Mouse (Mus musculus): ENCODE data around the gene Arhgap22. TPM values are rescaled to one million over a fixed set of nuclear protein-coding genes. Genes with fewer than 3 reads are reported as not detected.

The Arhgap22 gene
- polyA plus RNA-seq, 1 experiment from 2014 or later, result 1.8 TPM

GRCm38 (mm10) chr14:33333833-33334232, 120.0 kb downstream of the Arhgap22 start:
- H3K4me2 ChIP-seq (ENCODE audit: low read depth, low read length, severe bottlenecking), result no peak overlapping the region
- WGBS, result 85% methylated on average over 4 of the region's 4 CpGs
- H3K4me1 ChIP-seq (replicated peaks; ENCODE audit: control insufficient read depth, insufficient read depth, low read length), result no peaks in the 10 kb centered on the region
- no peak overlapping the region for H3K27ac ChIP-seq (ENCODE audit: low read depth, low read length)
- no peak overlapping the region for H3K4me3 ChIP-seq (ENCODE audit: low read depth, low read length)
- H3K9me3 ChIP-seq (ENCODE audit: control insufficient read depth, low read length), result no peaks in the 10 kb centered on the region
- no peaks in the 10 kb centered on the region for H3K27me3 ChIP-seq (ENCODE audit: control insufficient read depth, insufficient read depth, low read length)
- H3K36me3 ChIP-seq (ENCODE audit: control insufficient read depth, insufficient read depth, low read length), result no peaks in the 10 kb centered on the region
- H3K9ac ChIP-seq (ENCODE audit: low read length), result no peak overlapping the region
- ATAC-seq (replicated peaks; ENCODE audit: low FRiP score) (no peak), DNase-seq (ENCODE audit: low spot score) (no peak)

DNA sequence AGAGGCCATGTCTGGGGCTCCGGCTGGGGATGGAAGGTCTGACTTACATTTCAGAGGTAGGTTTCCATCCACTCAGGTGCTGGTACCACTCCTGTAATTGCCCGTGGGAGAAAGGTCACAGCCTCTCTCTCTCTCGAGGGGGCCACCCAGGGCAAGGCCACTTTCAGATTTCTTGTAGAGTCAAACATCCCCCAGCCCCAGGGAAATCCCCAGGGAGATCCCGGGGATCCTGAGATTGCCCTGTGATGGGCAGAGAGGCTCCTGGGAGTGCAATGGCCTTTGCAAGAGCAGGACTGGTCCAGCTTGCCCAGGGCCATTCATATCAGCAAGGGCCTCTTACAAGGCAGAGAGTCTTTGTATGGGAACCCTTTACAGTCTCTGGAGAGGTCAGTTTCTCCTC, 120.6 kb downstream of the Arhgap22 start:
- Histone ChIP-seq H3K9me3 (ENCODE audit: control insufficient read depth, low read length) (no peaks in the 10 kb centered on the region), H3K27me3 (ENCODE audit: control insufficient read depth, insufficient read depth, low read length) (no peaks in the 10 kb centered on the region), H3K36me3 (ENCODE audit: control insufficient read depth, insufficient read depth, low read length) (no peaks in the 10 kb centered on the region), H3K4me3 (ENCODE audit: low read depth, low read length) (no peak overlapping the region), H3K4me2 (ENCODE audit: low read depth, low read length, severe bottlenecking) (no peak overlapping the region), H3K9ac (ENCODE audit: low read length) (no peak overlapping the region), H3K4me1 (replicated peaks; ENCODE audit: control insufficient read depth, insufficient read depth, low read length) (no peaks in the 10 kb centered on the region), H3K27ac (ENCODE audit: low read depth, low read length) (no peak overlapping the region)
- ATAC-seq (replicated peaks; ENCODE audit: low FRiP score), result no peak
- 82% methylated on average over 4 of the region's 4 CpGs for WGBS
- no peak for DNase-seq (ENCODE audit: low spot score)

GRCm38 (mm10) chr14:33335733-33336132, 121.9 kb downstream of the Arhgap22 start:
- Histone ChIP-seq H3K27me3 (ENCODE audit: control insufficient read depth, insufficient read depth, low read length) (no peaks in the 10 kb centered on the region), H3K9me3 (ENCODE audit: control insufficient read depth, low read length) (no peaks in the 10 kb centered on the region), H3K4me1 (replicated peaks; ENCODE audit: control insufficient read depth, insufficient read depth, low read length) (no peaks in the 10 kb centered on the region), H3K27ac (ENCODE audit: low read depth, low read length) (no peak overlapping the region), H3K9ac (ENCODE audit: low read length) (no peak overlapping the region), H3K36me3 (ENCODE audit: control insufficient read depth, insufficient read depth, low read length) (no peaks in the 10 kb centered on the region), H3K4me2 (ENCODE audit: low read depth, low read length, severe bottlenecking) (no peak overlapping the region), H3K4me3 (ENCODE audit: low read depth, low read length) (no peak overlapping the region)
- ATAC-seq (replicated peaks; ENCODE audit: low FRiP score), result no peak
- no peak for DNase-seq (ENCODE audit: low spot score)
- WGBS, result 72% methylated on average over 6 of the region's 6 CpGs

DNA sequence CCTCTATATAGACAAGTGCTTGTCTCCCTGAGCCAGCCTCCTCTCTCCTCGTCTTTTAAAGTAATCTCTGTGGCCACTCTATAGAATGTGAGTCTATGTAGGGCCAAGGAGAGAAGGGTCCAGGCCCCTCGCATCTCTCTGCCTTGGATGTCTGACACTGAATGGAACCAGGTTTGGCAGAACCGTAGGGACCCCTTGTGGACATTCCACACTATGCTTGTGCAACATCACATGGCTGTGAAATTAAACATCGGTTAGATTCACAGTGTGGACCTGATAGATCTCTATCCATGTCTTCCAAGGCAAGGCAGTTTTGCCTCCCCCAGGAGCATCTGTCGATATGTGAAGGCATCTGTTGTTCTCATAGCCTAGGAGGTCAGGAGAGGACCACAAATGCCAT, 124.9 kb downstream of the Arhgap22 start:
- ATAC-seq (replicated peaks; ENCODE audit: low FRiP score) (no peak), DNase-seq (ENCODE audit: low spot score) (no peak)
- Histone ChIP-seq H3K9me3 (ENCODE audit: control insufficient read depth, low read length) (no peaks in the 10 kb centered on the region), H3K4me3 (ENCODE audit: low read depth, low read length) (no peak overlapping the region), H3K27ac (ENCODE audit: low read depth, low read length) (no peak overlapping the region), H3K27me3 (ENCODE audit: control insufficient read depth, insufficient read depth, low read length) (no peaks in the 10 kb centered on the region), H3K4me2 (ENCODE audit: low read depth, low read length, severe bottlenecking) (no peak overlapping the region), H3K4me1 (replicated peaks; ENCODE audit: control insufficient read depth, insufficient read depth, low read length) (no peaks in the 10 kb centered on the region), H3K9ac (ENCODE audit: low read length) (no peak overlapping the region), H3K36me3 (ENCODE audit: control insufficient read depth, insufficient read depth, low read length) (no peaks in the 10 kb centered on the region)
- WGBS, result 73% methylated on average over 5 of the region's 5 CpGs

DNA sequence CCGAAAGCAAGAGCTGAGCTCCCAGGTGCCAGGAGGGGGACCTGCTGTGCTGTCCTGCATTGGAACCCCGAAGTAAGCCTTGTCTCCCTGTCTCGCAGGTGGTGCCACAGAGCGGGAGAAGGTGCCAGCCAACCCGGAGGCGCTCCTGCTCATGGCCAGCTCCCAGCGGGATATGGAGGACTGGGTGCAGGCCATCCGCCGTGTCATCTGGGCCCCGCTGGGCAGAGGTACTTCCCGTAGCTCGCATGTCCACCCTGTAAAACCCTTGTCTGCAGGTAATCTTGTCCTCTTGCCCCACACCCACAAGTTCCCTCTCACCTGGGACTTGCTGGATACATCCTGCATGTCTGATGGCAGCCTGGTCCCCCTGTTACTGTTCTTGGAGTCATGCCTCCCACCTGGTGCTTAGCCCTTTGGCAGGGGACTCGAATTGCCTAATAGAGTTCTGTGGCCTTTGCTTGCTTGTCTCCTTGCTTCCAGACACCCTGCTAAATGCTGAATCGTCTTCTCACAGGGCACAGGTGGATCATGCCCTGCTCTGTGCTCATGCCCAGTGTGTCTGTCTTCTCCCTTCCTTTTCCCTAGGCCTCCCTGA, 129.4 kb downstream of the Arhgap22 start:
- no peak for ATAC-seq (replicated peaks; ENCODE audit: low FRiP score)
- Histone ChIP-seq H3K27me3 (ENCODE audit: control insufficient read depth, insufficient read depth, low read length) (no peaks in the 10 kb centered on the region), H3K36me3 (ENCODE audit: control insufficient read depth, insufficient read depth, low read length) (no peaks in the 10 kb centered on the region), H3K9me3 (ENCODE audit: control insufficient read depth, low read length) (no peaks in the 10 kb centered on the region), H3K27ac (ENCODE audit: low read depth, low read length) (no peak overlapping the region), H3K4me2 (ENCODE audit: low read depth, low read length, severe bottlenecking) (no peak overlapping the region), H3K4me1 (replicated peaks; ENCODE audit: control insufficient read depth, insufficient read depth, low read length) (no peaks in the 10 kb centered on the region), H3K9ac (ENCODE audit: low read length) (no peak overlapping the region), H3K4me3 (ENCODE audit: low read depth, low read length) (no peak overlapping the region)
- 91% methylated on average over 14 of the region's 14 CpGs for WGBS
- no peak for DNase-seq (ENCODE audit: low spot score)

DNA sequence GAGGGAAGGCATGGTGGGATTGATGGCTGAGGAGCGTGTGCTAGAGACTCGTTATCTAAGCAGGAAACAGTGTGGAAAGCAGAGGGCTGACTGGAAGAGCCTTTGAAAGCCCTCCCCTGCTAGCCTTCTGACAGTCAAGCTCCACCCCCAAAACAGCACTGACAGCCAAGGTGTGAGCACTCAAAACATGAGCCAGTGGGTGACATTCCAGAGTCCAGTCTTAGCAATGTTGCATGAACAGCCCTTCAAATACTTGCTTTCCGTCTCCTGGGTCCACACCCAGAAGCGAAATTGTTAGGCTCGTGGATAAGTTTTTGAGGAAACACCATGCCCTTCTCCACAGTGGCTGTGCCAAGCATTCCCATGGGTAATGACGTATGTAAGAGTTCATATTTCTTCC, 132.7 kb downstream of the Arhgap22 start:
- 75% methylated on average over 6 of the region's 6 CpGs for WGBS
- H3K9ac ChIP-seq (ENCODE audit: low read length), result no peak overlapping the region
- H3K27ac ChIP-seq (ENCODE audit: low read depth, low read length), result no peak overlapping the region
- DNase-seq (ENCODE audit: low spot score) (no peak), ATAC-seq (replicated peaks; ENCODE audit: low FRiP score) (no peak)
- no peak overlapping the region for H3K4me3 ChIP-seq (ENCODE audit: low read depth, low read length)
- peaks cover 20% of the 10 kb centered on the region for H3K27me3 ChIP-seq (ENCODE audit: control insufficient read depth, insufficient read depth, low read length)
- no peaks in the 10 kb centered on the region for H3K9me3 ChIP-seq (ENCODE audit: control insufficient read depth, low read length)
- H3K36me3 ChIP-seq (ENCODE audit: control insufficient read depth, insufficient read depth, low read length), result no peaks in the 10 kb centered on the region
- no peaks in the 10 kb centered on the region; the same call in 1 of the 2 replicates for H3K4me1 ChIP-seq (replicated peaks; ENCODE audit: control insufficient read depth, insufficient read depth, low read length)
- no peak overlapping the region for H3K4me2 ChIP-seq (ENCODE audit: low read depth, low read length, severe bottlenecking)

DNA sequence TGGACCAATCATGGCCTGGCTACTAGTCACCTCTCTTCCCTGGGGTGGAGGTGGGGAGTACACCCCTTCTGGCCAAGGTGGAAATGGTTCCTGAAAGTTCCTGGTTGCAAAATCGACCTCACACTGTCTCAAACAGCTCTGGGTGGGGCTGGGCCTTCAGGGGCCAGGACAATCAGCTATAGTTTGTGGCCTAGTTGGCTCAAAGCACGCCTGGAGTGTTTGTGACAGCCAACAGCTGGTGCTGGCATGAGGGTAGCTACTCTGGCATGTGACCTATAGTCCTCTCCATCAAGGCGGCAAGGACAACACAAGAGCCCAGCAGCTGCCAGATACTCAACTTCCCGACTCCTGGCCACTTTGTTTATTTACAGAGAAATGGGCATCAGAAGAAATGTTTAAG, 133.9 kb downstream of the Arhgap22 start:
- Histone ChIP-seq H3K9me3 (ENCODE audit: control insufficient read depth, low read length) (no peaks in the 10 kb centered on the region), H3K27me3 (ENCODE audit: control insufficient read depth, insufficient read depth, low read length) (peaks cover 30% of the 10 kb centered on the region), H3K4me3 (ENCODE audit: low read depth, low read length) (no peak overlapping the region), H3K9ac (ENCODE audit: low read length) (no peak overlapping the region), H3K36me3 (ENCODE audit: control insufficient read depth, insufficient read depth, low read length) (no peaks in the 10 kb centered on the region), H3K4me1 (replicated peaks; ENCODE audit: control insufficient read depth, insufficient read depth, low read length) (no peaks in the 10 kb centered on the region; the same call in 1 of the 2 replicates), H3K27ac (ENCODE audit: low read depth, low read length) (no peak overlapping the region), H3K4me2 (ENCODE audit: low read depth, low read length, severe bottlenecking) (no peak overlapping the region)
- no peak for DNase-seq (ENCODE audit: low spot score)
- ATAC-seq (replicated peaks; ENCODE audit: low FRiP score), result no peak
- 65% methylated on average over 4 of the region's 4 CpGs for WGBS

- Histone ChIP-seq H3K4me3 (ENCODE audit: low read depth, low read length) (no peak overlapping the region), H3K4me1 (replicated peaks; ENCODE audit: control insufficient read depth, insufficient read depth, low read length) (no peaks in the 10 kb centered on the region; the same call in 1 of the 2 replicates), H3K9me3 (ENCODE audit: control insufficient read depth, low read length) (no peaks in the 10 kb centered on the region), H3K36me3 (ENCODE audit: control insufficient read depth, insufficient read depth, low read length) (no peaks in the 10 kb centered on the region), H3K27ac (ENCODE audit: low read depth, low read length) (no peak overlapping the region), H3K27me3 (ENCODE audit: control insufficient read depth, insufficient read depth, low read length) (peaks cover 30% of the 10 kb centered on the region), H3K9ac (ENCODE audit: low read length) (no peak overlapping the region), H3K4me2 (ENCODE audit: low read depth, low read length, severe bottlenecking) (no peak overlapping the region)
- ATAC-seq (replicated peaks; ENCODE audit: low FRiP score) (no peak), DNase-seq (ENCODE audit: low spot score) (no peak)
- WGBS, result 76% methylated on average over 1 of the region's 1 CpGs
Observed at GRCm38 (mm10) chr14:33348146-33348545, 134.3 kb downstream of the Arhgap22 start.

DNA sequence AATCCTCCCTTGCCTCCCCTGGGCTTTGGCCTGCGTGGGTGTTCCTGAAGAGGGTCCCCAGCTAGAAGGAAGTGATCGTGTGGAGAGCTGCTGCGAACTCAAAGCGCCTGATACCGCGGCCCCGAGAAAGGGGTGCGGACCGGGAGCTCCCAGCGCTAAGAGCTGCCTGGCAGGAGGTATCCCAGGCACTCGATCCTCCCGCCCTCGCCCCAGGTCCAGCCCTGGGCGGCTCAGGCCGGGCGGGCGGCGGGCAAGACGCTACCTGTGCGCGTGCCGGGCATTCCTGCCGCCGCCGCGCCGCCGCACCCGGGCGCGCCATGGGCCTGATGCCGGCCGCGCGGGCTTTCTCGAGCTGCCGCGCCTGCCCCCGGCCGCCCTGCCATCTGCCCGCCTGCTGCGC, 137.2 kb downstream of the Arhgap22 start:
- ATAC-seq (replicated peaks; ENCODE audit: low FRiP score), result no peak

More for the DNA sequence above, 137.2 kb downstream of the Arhgap22 start:
- 1% methylated on average over 41 of the region's 42 CpGs for WGBS
- Histone ChIP-seq H3K9ac (ENCODE audit: low read length) (peak overlapping the region; percentile 47), H3K4me2 (ENCODE audit: low read depth, low read length, severe bottlenecking) (peak overlapping the region; percentile 76), H3K36me3 (ENCODE audit: control insufficient read depth, insufficient read depth, low read length) (no peaks in the 10 kb centered on the region), H3K27me3 (ENCODE audit: control insufficient read depth, insufficient read depth, low read length) (peaks cover 30% of the 10 kb centered on the region), H3K9me3 (ENCODE audit: control insufficient read depth, low read length) (no peaks in the 10 kb centered on the region), H3K4me1 (replicated peaks; ENCODE audit: control insufficient read depth, insufficient read depth, low read length) (no peaks in the 10 kb centered on the region; the same call in 1 of the 2 replicates), H3K4me3 (ENCODE audit: low read depth, low read length) (peak overlapping the region; percentile 36), H3K27ac (ENCODE audit: low read depth, low read length) (no peak overlapping the region)
- no peak for DNase-seq (ENCODE audit: low spot score)
